Mouse (Mus musculus): ENCODE measurements at regions not wholly inside any gene's neighbourhood (a gene's known extent, or its start where the extent isn't known, plus 50 kb on each side); places are given as distances from the start of the nearest gene placed in this dataset.

DNA sequence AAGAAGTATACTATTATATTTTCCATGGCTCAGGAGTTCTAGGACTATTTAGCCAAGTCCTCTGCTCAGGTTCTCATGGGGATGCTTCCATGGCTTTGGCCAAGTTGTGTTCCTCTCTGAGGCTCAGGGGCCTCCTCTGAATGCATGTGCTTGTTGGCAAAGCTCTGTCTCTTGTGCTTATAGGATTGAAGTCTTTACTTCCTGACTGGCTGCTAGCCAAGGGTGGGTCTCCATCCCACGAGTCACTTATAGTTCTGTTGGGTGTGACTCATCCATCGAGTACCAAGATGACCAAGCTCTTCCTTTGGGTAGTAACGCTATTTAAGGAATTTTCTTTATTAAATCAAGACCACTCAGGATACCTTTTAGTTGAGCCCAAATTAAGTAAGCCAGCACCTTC, 1672.8 kb upstream of the 5930422O12Rik start:
- no peak for ATAC-seq (ENCODE audit: low read depth)
- Histone ChIP-seq H3K36me3 (ENCODE audit: control insufficient read depth, insufficient read depth) (no peaks in the 10 kb centered on the region), H3K27me3 (ENCODE audit: control insufficient read depth, insufficient read depth, low read depth, low read length) (no peaks in the 10 kb centered on the region), H3K27ac (ENCODE audit: low read length) (no peak overlapping the region), H3K9ac (ENCODE audit: low read depth, low read length) (no peak overlapping the region), H3K4me2 (ENCODE audit: low read depth, low read length) (no peak overlapping the region), H3K4me1 (ENCODE audit: control insufficient read depth, low read depth, low read length) (no peaks in the 10 kb centered on the region), H3K9me3 (replicated peaks; ENCODE audit: control insufficient read depth, low read length) (no peaks in the 10 kb centered on the region), H3K4me3 (ENCODE audit: low read depth, low read length) (no peak overlapping the region)
- 45% methylated on average over 3 of the region's 3 CpGs for WGBS (ENCODE audit: insufficient replicate concordance)

DNA sequence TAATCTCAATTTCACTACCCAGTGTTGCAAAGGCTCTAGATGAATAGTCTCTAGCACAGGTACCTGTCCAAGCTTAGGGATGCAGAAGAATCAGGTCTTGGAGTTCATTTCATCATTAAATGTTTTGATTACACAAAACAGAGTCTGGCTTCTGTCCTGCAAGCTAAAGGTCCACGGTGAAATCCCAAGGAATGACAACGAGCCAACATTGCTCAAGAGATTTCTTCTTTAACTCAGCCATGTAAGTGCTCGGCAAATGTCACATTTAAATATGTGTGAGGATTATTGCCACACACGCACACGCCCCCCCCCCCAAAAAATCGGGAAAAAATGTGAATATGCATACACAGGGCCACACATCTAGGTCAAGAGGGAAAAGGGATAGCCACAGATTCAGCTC, 1666.4 kb upstream of the 5930422O12Rik start:
- Histone ChIP-seq H3K4me2 (ENCODE audit: low read depth, low read length) (no peak overlapping the region), H3K4me1 (ENCODE audit: control insufficient read depth, low read depth, low read length) (no peaks in the 10 kb centered on the region), H3K27ac (ENCODE audit: low read length) (no peak overlapping the region), H3K27me3 (ENCODE audit: control insufficient read depth, insufficient read depth, low read depth, low read length) (no peaks in the 10 kb centered on the region), H3K9ac (ENCODE audit: low read depth, low read length) (no peak overlapping the region), H3K36me3 (ENCODE audit: control insufficient read depth, insufficient read depth) (no peaks in the 10 kb centered on the region), H3K9me3 (replicated peaks; ENCODE audit: control insufficient read depth, low read length) (no peaks in the 10 kb centered on the region), H3K4me3 (ENCODE audit: low read depth, low read length) (no peak overlapping the region)
- ATAC-seq (ENCODE audit: low read depth): no peak
- 69% methylated on average over 6 of the region's 6 CpGs for WGBS (ENCODE audit: insufficient replicate concordance)
